Mouse (Mus musculus): ENCODE results near the gene Tbx6. TPM values are rescaled to one million over a fixed set of nuclear protein-coding genes. Genes with fewer than 3 reads are reported as not detected.

Tbx6 gene
- polyA plus RNA-seq, 1 experiment from 2014 or later, result 0.29 TPM

- no peak for DNase-seq
- no peaks in the 10 kb centered on the region for H3K27me3 ChIP-seq (ENCODE audit: insufficient read depth, low read length)
- H3K9me3 ChIP-seq (ENCODE audit: low read length), result no peaks in the 10 kb centered on the region
- 93% methylated on average over 4 of the region's 4 CpGs for WGBS (ENCODE audit: insufficient replicate concordance)
- no peak for ATAC-seq
- no peak overlapping the region for H3K4me3 ChIP-seq (ENCODE audit: low read depth, low read length)
- peaks cover 63% of the 10 kb centered on the region for H3K36me3 ChIP-seq (replicated peaks; ENCODE audit: insufficient read depth, low read length)
- H3K4me1 ChIP-seq (ENCODE audit: insufficient read depth), result peaks cover 13% of the 10 kb centered on the region
- H3K27ac ChIP-seq (ENCODE audit: low read depth), result no peak overlapping the region
- H3K9ac ChIP-seq (replicated peaks), result no peak overlapping the region
- TF ChIP-seq CTCF (IDR thresholded peaks at IDR 0.05; ENCODE audit: low read depth), result no peak
- TF ChIP-seq EP300 (IDR thresholded peaks at IDR 0.05; ENCODE audit: low read depth), result no peak
- no peak overlapping the region for H3K4me2 ChIP-seq (ENCODE audit: low read depth, low read length)
Observed at GRCm38 (mm10) chr7:126789141-126789540, 7.9 kb downstream of the Tbx6 start.

GRCm38 (mm10) chr7:126791851-126792720 is 10.8 kb downstream of the Tbx6 start, which contains the start of gene Ppp4c:
Gene Ppp4c, minus strand, starts transcription at chr7:126792496.
- H3K9ac ChIP-seq (replicated peaks), result peak within 1 kb of the TSS; percentile 92
- H3K4me1 ChIP-seq (ENCODE audit: insufficient read depth), result peaks cover 18% of the 10 kb centered on the region
- H3K27ac ChIP-seq (ENCODE audit: low read depth), result peak within 1 kb of the TSS; percentile 96
- no peaks in the 10 kb centered on the region for H3K27me3 ChIP-seq (ENCODE audit: insufficient read depth, low read length)
- ATAC-seq, result peak; percentile 91
- no peaks in the 10 kb centered on the region for H3K9me3 ChIP-seq (ENCODE audit: low read length)
- TF ChIP-seq EP300 (IDR thresholded peaks at IDR 0.05; ENCODE audit: low read depth) (no peak; the same call in 1 of the 2 replicates), CTCF (IDR thresholded peaks at IDR 0.05; ENCODE audit: low read depth) (0 out of 2 replicates have a peak, but pooled peaks have one; percentile 1)
- DNase-seq, result peak; percentile 99
- peak within 1 kb of the TSS; percentile 74 for H3K4me2 ChIP-seq (ENCODE audit: low read depth, low read length)
- peaks cover 62% of the 10 kb centered on the region for H3K36me3 ChIP-seq (replicated peaks; ENCODE audit: insufficient read depth, low read length)
- under 1% methylated on average over 77 of the region's 83 CpGs for WGBS (ENCODE audit: insufficient replicate concordance)
- peak within 1 kb of the TSS; percentile 86 for H3K4me3 ChIP-seq (ENCODE audit: low read depth, low read length)

GRCm38 (mm10) chr7:126792721-126793443 is 11.6 kb downstream of the Tbx6 start:
- DNase-seq (no peak), ATAC-seq (peak; percentile 1)
- H3K4me3 ChIP-seq (ENCODE audit: low read depth, low read length), result peak overlapping the region; percentile 86
- no peak; the same call in 1 of the 2 replicates for TF ChIP-seq EP300 (IDR thresholded peaks at IDR 0.05; ENCODE audit: low read depth)
- no peak for TF ChIP-seq CTCF (IDR thresholded peaks at IDR 0.05; ENCODE audit: low read depth)
- H3K36me3 ChIP-seq (replicated peaks; ENCODE audit: insufficient read depth, low read length), result peaks cover 57% of the 10 kb centered on the region
- WGBS (ENCODE audit: insufficient replicate concordance), result 22% methylated on average over 11 of the region's 11 CpGs
- peak overlapping the region; percentile 92 for H3K9ac ChIP-seq (replicated peaks)
- no peaks in the 10 kb centered on the region for H3K9me3 ChIP-seq (ENCODE audit: low read length)
- peaks cover 26% of the 10 kb centered on the region for H3K4me1 ChIP-seq (ENCODE audit: insufficient read depth)
- H3K4me2 ChIP-seq (ENCODE audit: low read depth, low read length), result peak overlapping the region; percentile 69
- H3K27me3 ChIP-seq (ENCODE audit: insufficient read depth, low read length), result no peaks in the 10 kb centered on the region
- H3K27ac ChIP-seq (ENCODE audit: low read depth), result peak overlapping the region; percentile 96

- TF ChIP-seq CTCF (IDR thresholded peaks at IDR 0.05; ENCODE audit: low read depth) (no peak), EP300 (IDR thresholded peaks at IDR 0.05; ENCODE audit: low read depth) (no peak)
- H3K4me2 ChIP-seq (ENCODE audit: low read depth, low read length), result no peak overlapping the region
- no peaks in the 10 kb centered on the region for H3K9me3 ChIP-seq (ENCODE audit: low read length)
- no peaks in the 10 kb centered on the region for H3K27me3 ChIP-seq (ENCODE audit: insufficient read depth, low read length)
- H3K36me3 ChIP-seq (replicated peaks; ENCODE audit: insufficient read depth, low read length), result peaks cover 49% of the 10 kb centered on the region
- H3K4me1 ChIP-seq (ENCODE audit: insufficient read depth), result peaks cover 28% of the 10 kb centered on the region
- H3K9ac ChIP-seq (replicated peaks), result no peak overlapping the region
- H3K27ac ChIP-seq (ENCODE audit: low read depth), result peak overlapping the region; percentile 39; the same call in 1 of the 2 replicates
- ATAC-seq (no peak), DNase-seq (no peak)
- H3K4me3 ChIP-seq (ENCODE audit: low read depth, low read length), result no peak overlapping the region
- 71% methylated on average over 4 of the region's 4 CpGs for WGBS (ENCODE audit: insufficient replicate concordance)
Observed at GRCm38 (mm10) chr7:126793456-126794270, 12.4 kb downstream of the Tbx6 start.

- TF ChIP-seq EP300 (IDR thresholded peaks at IDR 0.05; ENCODE audit: low read depth) (no peak), CTCF (IDR thresholded peaks at IDR 0.05; ENCODE audit: low read depth) (no peak)
- Histone ChIP-seq H3K4me1 (ENCODE audit: insufficient read depth) (peaks cover 28% of the 10 kb centered on the region), H3K27me3 (ENCODE audit: insufficient read depth, low read length) (no peaks in the 10 kb centered on the region), H3K9me3 (ENCODE audit: low read length) (no peaks in the 10 kb centered on the region), H3K4me3 (ENCODE audit: low read depth, low read length) (no peak overlapping the region), H3K27ac (ENCODE audit: low read depth) (peak overlapping the region; percentile 39; the same call in 1 of the 2 replicates), H3K9ac (replicated peaks) (no peak overlapping the region), H3K36me3 (replicated peaks; ENCODE audit: insufficient read depth, low read length) (peaks cover 43% of the 10 kb centered on the region), H3K4me2 (ENCODE audit: low read depth, low read length) (no peak overlapping the region)
- ATAC-seq (no peak), DNase-seq (no peak)
- 50% methylated on average over 4 of the region's 4 CpGs for WGBS (ENCODE audit: insufficient replicate concordance)
Observed at GRCm38 (mm10) chr7:126794271-126794605, 13.0 kb downstream of the Tbx6 start.

All from liver, postnatal 0 days (tissue).